Mouse (Mus musculus) brain, embryonic 14.5 days (tissue): Measurements from ENCODE around the gene Stambpl1. TPM values are rescaled to one million over a fixed set of nuclear protein-coding genes. Genes with fewer than 3 reads are reported as not detected.

ENCODE experiments used
- DNase-seq: peaks from one replicate; pipeline ENCODE4 v3.0.0-alpha.2; 2011; ENCODE audit warnings: low read depth
- CTCF ChIP-seq: fragments of 200-500 bp; IDR thresholded peaks from 2 replicates; pipeline ENCODE4 v1.5.1; 2012; ENCODE audit warnings: inconsistent platforms, mild to moderate bottlenecking, moderate library complexity, borderline replicate concordance; ENCODE audit not compliant: insufficient read depth, insufficient read length; ENCODE audit errors: extremely low read depth
- POLR2A ChIP-seq: fragments of 200-500 bp; IDR thresholded peaks from 2 replicates; pipeline ENCODE4 v1.6.1; 2012; ENCODE audit warnings: mild to moderate bottlenecking, inconsistent platforms, borderline replicate concordance; ENCODE audit not compliant: poor library complexity, insufficient read depth, insufficient read length, severe bottlenecking; ENCODE audit errors: extremely low read depth
- polyA plus RNA-seq: library from polyadenylated mRNA; depleted of rRNA; stranded (reverse); fragments of >200 nt; gene quantifications from 2 replicates; pipeline ENCODE4 v1.2.3, GENCODE M21; 2012

The Stambpl1 gene
- polyA plus RNA-seq, 1 experiment = 7.6 TPM

GRCm38 (mm10) chr19:34231596-34231995 lies 39.6 kb downstream of the Stambpl1 start:
- TF ChIP-seq CTCF (no peak), POLR2A (no peak)
- peak; percentile 12 for DNase-seq

GRCm38 (mm10) chr19:34232326-34232725 lies 40.3 kb downstream of the Stambpl1 start:
- TF ChIP-seq POLR2A (no peak), CTCF (no peak)
- DNase-seq = no peak

GRCm38 (mm10) chr19:34233944-34234343 lies 41.9 kb downstream of the Stambpl1 start:
- peak; percentile 26 for DNase-seq
- no peak for TF ChIP-seq CTCF
- no peak for TF ChIP-seq POLR2A

GRCm38 (mm10) chr19:34236049-34236448 lies 44.0 kb downstream of the Stambpl1 start:
- TF ChIP-seq CTCF = no peak
- TF ChIP-seq POLR2A = no peak
- no peak for DNase-seq

- TF ChIP-seq CTCF = no peak
- TF ChIP-seq POLR2A = no peak
- peak; percentile 21 for DNase-seq
Observed at GRCm38 (mm10) chr19:34237746-34238145, 45.7 kb downstream of the Stambpl1 start.

- DNase-seq = no peak
- no peak for TF ChIP-seq CTCF
- TF ChIP-seq POLR2A = no peak
Observed at GRCm38 (mm10) chr19:34240273-34241039, 48.4 kb downstream of the Stambpl1 start.

GRCm38 (mm10) chr19:34241247-34241915 lies 49.4 kb downstream of the Stambpl1 start:
- peak; percentile 53 for DNase-seq
- TF ChIP-seq CTCF = peak; percentile 44; the same call in 1 of the 2 replicates
- no peak for TF ChIP-seq POLR2A

- no peak for DNase-seq
- TF ChIP-seq CTCF (no peak), POLR2A (no peak)
Observed at GRCm38 (mm10) chr19:34242925-34243324, 50.9 kb downstream of the Stambpl1 start.

GRCm38 (mm10) chr19:34244056-34244455 lies 52.0 kb downstream of the Stambpl1 start:
- DNase-seq = peak; percentile 88

GRCm38 (mm10) chr19:34248558-34248957 lies 56.5 kb downstream of the Stambpl1 start:
- DNase-seq = no peak
- no peak for TF ChIP-seq POLR2A
- no peak for TF ChIP-seq CTCF

More at GRCm38 (mm10) chr19:34244056-34244455, 52.0 kb downstream of the Stambpl1 start:
- peak; percentile 40; the same call in 1 of the 2 replicates for TF ChIP-seq CTCF
- no peak for TF ChIP-seq POLR2A

GRCm38 (mm10) chr19:34250621-34251020 lies 58.6 kb downstream of the Stambpl1 start:
- no peak for DNase-seq
- TF ChIP-seq CTCF (no peak), POLR2A (no peak)

GRCm38 (mm10) chr19:34251900-34252299 lies 59.9 kb downstream of the Stambpl1 start:
- no peak for TF ChIP-seq POLR2A
- TF ChIP-seq CTCF = no peak
- DNase-seq = no peak

GRCm38 (mm10) chr19:34252450-34252849 lies 60.4 kb downstream of the Stambpl1 start:
- DNase-seq = no peak
- TF ChIP-seq POLR2A (no peak), CTCF (no peak)
